Mouse (Mus musculus) ovary, postnatal 14 days (tissue): Measurements from ENCODE around the gene Zc3h18.
A peak's percentile ranks its signal among the peaks of the same experiment; 100 is the strongest.

Experiments used
- DNase-seq: peaks from one replicate; pipeline ENCODE4 v3.0.0; 2022; ENCODE audit warnings: low spot score

The Zc3h18 gene

DNA sequence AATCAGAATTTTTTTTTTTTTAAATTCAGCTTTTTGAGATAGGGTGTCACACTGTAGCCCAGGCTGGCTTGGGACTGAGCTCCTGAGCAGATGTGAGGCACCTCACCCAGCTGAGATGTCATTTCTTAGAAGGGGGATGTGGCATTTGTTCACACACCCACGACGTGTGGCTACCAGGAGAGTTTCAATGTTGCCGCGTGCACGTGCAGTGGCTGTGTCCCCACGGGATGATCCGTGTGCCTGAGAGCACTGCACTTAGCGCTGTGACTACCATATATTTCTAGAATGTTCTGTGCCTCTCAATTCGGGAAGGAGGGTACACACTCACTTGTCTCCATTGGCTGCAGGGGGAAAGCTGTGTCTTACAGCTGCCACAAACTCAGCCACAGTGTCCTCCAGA lies 59.7 kb downstream of the Zc3h18 start:
- no peak for DNase-seq

DNA sequence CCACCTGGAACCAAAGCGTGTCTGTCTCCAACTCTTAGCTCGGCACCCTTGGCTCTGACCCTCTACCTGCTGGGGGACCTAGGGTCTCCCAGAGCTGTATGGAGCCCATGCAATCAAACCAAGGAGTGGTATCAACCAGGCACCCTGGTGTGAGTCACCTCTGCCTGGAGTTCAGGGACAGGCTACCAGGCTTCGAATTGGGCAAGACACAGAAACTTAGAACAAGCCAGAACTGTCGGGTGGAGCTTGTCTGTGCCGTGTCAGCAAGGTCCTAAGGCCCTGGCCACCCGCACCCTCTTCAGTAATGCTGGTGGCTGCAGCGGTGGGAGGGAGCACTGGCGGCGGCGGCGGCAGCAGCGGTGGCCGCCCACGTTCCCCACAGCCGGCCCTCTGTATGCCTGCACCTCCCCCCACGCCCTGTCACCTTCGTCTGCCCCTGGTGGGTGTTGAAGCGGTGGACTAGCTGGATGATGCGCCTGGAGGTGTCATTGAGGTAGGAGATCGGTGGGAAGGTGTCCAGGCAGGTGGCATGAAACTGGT lies 60.2 kb downstream of the Zc3h18 start:
- DNase-seq, result no peak

DNA sequence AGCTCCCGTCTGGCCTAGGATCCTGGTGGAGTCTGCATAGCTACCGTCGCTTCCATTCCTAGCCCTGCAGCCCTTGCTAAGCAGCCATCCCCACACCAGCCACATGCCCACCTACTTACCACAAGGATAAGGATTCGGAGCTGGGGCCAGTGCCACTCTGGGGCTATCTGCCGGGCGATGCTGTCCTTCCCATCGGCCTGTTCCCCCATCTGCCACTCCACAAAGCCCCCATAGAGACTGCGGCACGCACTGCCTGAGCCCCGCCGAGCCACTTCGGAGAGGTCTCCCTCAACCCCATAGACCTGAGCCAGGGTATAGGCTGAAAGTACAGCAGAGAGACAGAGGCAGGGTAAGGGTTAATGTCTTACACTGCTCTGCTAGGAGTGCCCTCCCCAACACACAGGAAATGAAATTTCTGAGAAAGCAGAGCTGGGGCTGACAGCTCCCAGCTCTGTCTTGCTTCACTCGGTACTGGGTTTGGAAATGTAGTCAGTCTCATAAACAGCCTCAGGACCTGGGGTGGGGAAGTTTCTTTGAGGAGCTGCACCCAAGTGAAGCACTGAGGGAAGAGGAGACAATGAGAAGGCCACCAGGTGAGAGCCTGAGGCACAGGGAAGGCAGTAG lies 61.4 kb downstream of the Zc3h18 start:
- no peak for DNase-seq

DNA sequence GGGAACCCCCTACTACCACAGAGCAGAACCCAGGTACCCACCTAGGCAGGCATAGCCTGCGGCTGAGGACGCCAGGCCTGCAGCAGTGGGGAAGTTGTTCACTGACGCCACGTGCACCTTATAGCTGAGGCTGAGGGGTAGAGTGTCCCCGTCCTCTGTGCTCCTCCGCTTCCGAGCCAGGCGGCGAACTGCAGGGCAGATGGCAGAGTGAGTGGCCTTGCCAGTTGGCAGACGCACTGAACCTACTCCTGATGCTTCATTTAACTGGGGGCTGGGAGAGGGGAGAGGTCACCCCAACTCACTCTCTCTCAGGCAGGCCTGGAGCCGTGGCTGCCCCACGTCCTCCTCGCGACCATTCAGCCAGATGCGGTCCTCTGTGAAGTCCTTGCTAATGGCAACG lies 62.9 kb downstream of the Zc3h18 start:
- no peak for DNase-seq

DNA sequence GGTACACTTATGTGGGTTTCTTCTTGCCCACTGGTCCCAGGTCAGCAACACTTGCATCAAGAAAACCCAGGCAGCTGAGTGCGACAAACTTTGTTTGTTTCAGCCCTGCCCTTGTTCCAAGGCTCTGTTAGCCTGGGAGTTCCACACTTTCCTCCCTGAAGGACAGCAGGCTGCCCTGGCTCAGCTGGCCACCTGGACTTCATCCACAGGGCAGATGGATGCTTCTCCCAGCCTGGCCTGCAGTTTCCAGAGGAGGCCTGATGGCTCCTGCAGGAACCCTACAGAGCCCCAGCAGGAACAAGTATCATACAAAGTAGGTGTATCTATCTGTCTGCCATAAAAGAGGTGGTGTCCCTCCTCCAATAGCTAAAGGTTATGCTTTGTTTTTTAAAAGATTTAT lies 64.9 kb downstream of the Zc3h18 start:
- DNase-seq, result no peak

DNA sequence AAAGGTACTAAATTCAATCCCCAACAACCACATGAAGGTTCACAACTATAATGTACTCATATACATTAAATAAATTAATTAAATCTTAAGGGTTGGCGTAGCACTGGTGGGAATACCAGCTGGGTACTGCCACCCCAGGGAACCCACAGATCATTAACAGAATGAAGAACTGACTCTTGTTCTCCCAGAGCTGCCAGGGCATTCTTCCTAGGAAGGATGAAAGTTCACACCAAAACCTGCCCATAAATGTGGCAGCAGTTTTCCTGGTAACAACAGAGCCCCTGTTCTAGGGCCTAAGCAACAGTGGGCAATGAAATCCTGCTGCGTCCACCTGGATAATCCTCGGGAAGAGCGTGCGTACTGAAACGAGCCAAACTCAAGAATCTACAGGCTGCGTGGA lies 65.9 kb downstream of the Zc3h18 start:
- no peak for DNase-seq

DNA sequence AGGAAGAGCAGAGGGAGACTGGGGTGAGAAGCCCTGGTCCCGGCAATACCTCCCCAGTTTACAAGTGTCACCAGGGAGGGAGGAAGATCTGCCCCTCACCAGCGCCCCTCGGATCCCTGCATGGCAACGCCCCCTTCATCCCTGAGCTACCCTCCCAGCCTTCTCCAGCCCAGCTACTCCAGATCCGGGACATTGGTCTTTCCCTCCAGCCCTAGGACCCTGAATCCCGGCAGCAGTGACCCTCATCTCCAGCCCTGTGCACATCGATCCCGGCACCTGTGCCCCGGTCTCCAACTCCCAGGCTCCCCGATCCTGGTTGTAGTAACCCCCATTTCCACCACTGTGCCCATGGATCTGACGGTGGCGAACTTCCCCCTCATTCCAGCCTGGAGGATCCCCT lies 66.4 kb downstream of the Zc3h18 start:
- DNase-seq, result no peak

DNA sequence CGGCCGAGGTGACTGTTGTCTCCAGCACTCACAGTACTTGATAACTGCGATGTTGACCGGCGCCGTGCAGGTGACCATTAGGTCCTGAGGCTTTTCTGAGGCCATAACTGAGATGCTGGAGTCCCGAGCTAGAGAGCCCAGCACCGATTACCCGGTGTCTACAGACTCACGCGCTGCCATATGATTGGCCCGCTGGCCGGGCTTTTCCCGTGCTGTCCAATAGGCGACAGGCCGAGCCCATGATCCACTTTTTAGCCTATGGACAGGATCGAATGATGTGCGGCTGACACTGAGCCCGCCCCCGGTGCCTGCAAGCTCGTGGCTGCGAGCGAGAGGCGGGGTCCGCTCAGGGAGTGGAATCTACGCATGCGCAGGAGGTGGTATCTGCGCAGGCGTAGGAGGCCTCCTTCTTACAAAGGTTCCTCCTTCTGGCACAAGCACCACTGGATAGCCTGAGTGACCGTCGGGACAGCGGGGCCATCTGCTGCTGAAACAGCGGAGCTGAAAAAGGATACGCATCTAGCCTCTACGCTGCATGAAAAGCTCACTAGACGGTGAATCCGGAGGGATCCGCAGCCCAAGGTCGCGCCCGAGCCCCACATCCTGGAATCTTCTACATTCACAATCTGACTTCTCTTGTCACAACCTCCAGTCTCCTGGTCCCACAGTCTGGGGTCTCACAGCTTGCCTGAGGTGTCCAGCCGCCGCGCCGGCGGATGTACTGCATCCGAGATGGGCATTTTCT lies 67.0 kb downstream of the Zc3h18 start, which contains the start of gene Mvd:
TSS of gene Mvd (minus strand) at position 161 of the 745 bp plus-strand sequence.
- peak; percentile 94 for DNase-seq

DNA sequence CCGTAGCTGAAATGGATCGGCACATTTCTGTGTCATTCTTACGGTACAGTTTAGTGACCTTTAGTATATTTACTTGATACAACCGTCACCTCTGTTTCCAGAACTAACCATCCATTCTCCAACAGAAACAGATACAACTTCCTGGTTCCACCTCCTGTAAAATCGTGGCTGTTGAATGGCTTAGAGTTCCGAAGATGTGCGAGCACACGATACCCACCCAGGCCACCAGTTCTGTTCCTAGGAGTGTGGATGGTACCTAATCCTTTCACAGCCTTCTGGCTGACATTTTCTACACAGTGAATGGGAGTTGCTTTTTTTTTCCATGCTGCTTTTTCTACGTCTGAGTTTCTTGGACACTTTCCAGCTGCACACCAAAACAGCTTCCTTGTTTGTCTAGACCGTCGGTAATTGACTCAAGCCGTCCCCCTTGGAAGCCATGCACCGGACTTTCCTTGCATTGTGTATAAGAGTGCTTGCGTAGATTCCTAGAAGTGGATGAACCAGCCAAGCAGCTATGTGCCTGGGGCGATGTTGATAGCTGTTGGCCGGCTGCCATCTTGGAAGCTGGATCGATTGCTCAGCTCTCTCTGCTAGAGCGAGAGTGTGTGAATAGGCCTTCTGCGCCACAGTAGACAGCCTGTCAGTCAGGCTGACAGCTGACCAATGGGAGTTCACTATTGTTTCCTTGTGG lies 67.8 kb downstream of the Zc3h18 start:
- DNase-seq, result peak; percentile 70

DNA sequence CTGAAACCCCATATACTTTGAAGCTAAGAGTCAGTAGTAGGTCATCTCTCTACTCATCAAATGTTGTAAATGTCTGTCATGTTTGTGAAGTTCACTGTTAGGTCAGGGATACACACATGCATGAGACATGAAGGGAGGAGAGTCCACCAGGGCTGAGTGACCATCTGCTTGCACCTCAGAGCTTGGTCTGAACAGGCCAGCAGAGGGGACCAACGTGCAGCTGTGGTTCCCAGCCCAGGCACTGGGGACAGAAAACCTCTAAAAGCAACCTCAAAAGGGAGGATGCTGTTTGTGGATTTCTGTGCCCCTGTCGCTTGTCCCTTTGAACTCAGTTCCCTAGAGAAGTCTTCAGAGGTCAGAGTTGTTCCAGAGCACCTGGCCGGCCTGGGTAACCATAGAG lies 68.8 kb downstream of the Zc3h18 start:
- DNase-seq, result no peak

DNA sequence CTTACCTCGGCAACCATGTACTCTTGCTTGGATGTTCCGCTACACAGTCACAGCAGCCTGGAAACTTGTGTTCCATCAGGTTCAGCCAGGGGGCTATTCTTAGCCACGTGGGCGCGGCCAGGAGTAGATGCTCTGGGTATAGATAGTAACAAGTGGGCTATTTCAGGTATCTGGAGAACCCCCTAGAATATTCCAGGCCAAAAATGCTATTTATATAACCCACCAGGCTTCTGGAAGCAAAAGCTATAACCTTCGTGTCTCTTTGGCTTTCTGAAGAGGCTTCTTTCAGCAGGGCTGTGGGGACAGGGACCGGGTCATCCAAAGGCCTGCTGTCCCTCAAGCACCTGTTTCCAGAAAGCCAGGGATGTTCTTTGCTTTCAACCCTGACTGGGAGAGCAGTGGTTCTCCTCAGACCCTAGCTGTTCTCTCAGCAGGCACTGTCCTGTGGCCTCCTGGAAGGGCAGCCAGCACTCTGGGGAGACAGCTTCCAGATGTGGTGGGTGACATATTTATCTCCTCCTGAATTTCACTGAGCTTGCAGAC lies 74.8 kb downstream of the Zc3h18 start:
- DNase-seq, result no peak

DNA sequence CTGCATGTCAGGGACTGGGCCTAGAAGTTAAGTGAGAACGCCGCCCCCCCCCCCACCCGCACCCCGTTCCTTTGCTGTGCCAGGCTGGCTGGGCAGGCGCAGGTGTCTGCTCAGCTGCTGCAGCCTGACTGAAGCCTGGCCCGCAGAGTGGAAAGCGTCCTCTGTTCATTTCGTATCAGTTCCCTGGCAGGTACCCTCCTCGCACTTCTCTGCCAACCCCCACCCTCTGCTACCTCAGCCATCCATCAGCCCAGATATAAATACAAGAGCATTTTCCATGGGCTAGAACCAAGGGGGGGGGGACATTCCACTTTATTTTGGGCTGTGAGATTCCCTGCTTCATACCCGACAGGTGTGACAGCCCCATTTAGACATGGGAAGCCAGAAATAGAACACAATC lies 75.7 kb downstream of the Zc3h18 start:
- no peak for DNase-seq

DNA sequence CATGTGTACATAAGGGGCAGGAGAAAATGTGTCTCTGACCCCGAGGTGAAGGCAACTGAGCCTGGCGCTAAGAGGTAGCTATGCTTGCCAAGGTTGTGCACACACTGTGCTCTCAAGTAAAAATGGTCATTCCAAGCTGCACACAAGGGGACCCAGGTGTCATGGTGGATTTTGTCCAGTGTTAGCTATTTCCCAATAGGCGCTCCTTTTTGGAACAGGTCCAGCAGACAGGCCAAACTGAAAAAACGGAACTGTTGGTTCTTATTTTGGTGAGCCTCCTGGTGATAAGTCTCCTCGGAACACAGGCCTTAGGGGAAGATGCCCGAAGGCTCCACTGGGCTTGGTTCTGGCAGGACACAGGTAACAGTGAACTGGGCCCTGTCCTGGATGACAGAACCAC lies 78.0 kb downstream of the Zc3h18 start:
- no peak for DNase-seq

DNA sequence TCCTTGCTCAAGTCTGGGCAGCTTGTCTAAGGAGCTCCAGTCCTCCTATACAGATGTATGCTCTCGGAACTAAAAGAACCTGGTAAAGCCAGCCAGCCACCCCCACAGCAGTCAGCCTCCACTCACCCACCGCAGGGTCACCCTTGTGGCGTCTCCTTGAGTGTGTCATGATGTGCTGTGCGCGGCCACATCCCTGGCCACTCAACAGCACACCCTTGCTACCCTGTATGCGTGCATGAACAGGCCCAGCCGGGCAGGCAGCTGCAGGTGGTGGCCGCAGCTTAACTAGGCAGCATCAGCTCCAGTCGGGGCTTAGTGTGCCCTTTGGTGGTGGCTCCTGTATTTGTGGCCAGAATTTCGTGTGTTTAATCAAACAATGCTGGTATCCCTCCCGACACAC lies 80.8 kb downstream of the Zc3h18 start:
- DNase-seq, result no peak

DNA sequence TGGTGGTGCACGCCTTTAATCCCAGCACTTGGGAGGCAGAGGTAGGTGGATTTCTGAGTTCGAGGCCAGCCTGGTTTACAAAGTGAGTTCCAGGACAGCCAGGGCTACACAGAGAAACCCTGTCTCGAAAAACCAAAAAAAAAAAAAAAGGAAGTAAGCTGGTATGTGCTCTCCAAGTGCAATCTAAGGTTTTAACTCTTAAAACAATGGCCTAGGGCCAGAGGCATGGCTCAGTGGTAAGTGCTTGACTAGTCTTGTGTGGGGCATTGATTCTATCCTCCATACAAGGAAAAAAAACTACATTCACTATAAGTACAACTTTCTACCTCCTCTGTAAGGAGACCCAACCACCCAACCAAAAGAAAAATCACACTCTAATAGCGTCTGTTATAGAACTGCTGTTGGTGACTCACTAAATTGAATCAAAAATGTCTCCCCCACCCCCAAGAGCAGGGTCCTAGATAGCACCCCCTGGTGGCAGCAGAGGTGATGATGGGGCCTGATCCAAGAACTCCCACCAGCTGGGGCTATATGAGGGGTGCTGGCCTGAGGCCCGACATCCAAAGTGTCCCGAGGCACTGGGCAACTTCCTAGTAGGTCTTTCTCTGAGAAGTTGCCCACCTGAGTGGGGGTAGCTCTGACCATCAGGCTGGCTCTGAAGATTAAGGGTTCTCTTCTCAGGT lies 83.0 kb downstream of the Zc3h18 start:
- DNase-seq, result no peak

DNA sequence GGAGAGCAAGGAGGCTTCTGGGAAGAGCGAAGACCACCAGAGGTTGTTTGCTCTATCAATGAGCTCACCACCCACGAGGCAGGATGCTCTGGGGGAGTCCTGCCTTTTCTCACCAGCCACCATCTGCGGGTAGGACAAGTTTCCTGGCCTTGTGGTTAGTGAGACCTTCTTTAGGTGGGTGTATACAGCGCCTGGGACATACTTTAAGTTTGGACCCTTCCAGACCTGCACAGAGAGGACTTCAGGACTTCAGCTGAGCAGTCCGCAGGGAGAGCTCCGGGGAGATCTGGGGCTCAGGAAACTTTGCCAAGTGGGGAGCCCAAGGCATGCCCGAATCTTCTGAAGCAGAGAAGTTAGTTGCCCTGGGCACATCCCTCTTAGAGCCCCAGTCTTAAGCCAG lies 83.6 kb downstream of the Zc3h18 start:
- no peak for DNase-seq

DNA sequence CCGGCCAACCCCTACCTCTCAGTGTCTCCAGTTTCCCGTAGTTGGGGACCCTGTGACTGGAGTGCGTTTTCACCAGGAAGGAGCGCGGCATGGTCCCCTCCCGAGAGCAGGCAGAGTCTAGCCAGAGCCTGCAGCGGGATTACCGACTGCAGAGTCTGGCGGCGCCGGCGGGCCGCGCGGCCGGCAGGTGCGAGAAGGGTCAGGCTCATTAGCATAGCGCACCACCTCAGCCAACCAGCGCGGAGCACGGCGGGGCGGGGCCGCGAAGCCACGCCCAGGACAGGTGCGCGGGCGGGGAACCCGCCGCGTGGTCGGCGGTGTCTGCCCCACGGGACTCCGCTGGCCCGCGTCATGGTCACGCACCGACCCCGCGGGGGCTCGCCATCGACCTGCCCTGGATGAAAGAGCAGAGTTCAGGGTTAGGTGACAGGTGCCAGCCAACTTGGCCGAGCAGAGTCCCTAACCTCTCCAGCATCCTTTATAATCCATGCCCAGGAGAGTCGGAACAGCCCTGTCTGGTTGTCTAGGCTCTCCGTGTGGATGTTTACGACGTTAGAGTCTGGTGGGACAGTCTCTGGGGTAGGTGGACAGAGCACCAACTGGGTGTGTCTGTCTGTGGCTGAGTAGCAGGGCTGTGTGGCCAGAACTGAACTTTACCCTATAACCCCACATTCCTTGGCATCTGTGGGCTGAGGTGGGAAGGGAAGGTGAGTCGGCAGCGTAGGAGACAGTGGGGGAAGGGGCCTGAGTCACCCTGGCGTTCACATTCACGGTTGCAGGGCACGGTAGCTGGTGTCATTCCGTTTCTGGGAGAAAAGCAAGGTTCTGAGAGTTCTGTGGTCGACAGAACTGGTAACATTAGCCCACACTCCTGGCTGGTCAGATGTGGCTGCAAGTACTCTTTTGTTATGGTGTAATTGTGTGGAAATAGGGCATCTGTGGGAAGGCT lies 84.4 kb downstream of the Zc3h18 start, which contains the start of gene Snai3:
TSS of gene Snai3 (minus strand) at position 210 of the 949 bp plus-strand sequence.
- DNase-seq, result peak; percentile 45

DNA sequence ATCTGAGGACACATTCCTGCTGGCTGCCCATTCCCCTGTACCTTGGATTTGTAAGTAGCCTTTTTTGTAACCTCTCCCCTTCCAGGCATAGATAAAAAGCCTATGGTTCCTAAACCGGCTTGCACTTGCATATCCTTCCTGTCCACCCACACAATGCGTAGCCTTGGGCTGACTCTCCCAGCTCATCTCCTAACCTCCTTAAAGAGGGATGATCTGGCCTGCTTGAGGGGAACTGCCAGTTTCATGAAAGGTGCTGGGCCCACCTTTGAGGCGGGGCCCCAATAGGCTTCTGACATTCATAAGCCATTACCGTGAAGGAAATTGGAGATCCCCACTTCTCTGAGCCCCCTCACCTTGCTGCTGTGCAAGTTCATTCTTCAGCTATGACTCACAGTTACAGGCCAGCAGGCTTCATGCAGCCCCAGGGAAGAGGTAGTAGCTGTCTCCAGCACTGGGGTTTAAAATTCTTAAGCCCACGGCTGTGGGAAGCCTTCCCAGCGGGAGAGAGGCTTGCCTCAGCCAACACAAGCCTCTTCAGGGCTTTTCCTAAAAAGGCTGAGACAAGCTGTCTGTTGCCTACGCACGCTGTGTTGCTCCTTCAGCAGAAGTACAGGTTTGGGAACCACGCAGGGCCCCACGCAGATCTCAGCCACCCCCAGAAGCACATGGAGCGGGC lies 85.2 kb downstream of the Zc3h18 start:
- DNase-seq, result no peak

DNA sequence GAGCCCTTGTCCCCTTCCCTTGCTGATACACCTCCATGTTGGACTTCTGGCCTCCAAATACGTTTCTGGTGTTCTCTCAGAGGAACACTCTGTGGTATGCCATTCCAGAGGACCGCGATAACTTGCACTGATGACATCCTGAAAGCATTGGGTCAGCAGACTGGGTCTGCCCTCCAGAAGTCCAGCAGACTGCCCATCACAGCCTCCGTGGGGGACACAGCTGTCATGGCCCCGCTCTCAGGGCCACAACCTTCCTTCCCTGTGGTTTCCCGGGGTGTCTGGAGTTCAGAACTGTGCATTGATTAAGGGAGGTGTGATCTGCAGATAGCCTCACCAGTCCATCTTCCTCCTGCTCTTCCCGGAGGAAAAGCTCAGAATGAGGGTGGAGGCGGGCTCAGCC lies 86.1 kb downstream of the Zc3h18 start:
- no peak for DNase-seq
